Mouse (Mus musculus) C2C12 (cell line): Measurements from ENCODE around the gene Mmp8. TPM values are rescaled to one million over a fixed set of nuclear protein-coding genes. Genes with fewer than 3 reads are reported as not detected.

ENCODE experiments used
- H3K27me3 ChIP-seq: one replicate; pipeline ENCODE4 v1.6.1; 2011; ENCODE audit not compliant: control insufficient read depth, insufficient read depth, insufficient read length
- H3K36me3 ChIP-seq: one replicate; pipeline ENCODE4 v1.6.1; 2011; ENCODE audit not compliant: control insufficient read depth, insufficient read depth
- H3K4me3 ChIP-seq: one replicate; pipeline ENCODE4 v1.5.1; 2011; ENCODE audit warnings: mild to moderate bottlenecking, control low read depth; ENCODE audit not compliant: poor library complexity, insufficient read depth, severe bottlenecking
- H3K79me2 ChIP-seq: one replicate; pipeline ENCODE4 v1.6.1; 2011; ENCODE audit not compliant: control insufficient read depth, insufficient read depth
- H3K79me3 ChIP-seq: one replicate; pipeline ENCODE4 v1.6.1; 2011; ENCODE audit warnings: low read depth, control low read depth
- H3ac ChIP-seq: one replicate; pipeline ENCODE3; 2011; ENCODE audit warnings: low read depth; ENCODE audit not compliant: control insufficient read depth, insufficient read length
- CEBPB ChIP-seq: IDR thresholded peaks from one replicate; pipeline ENCODE4 v1.6.1; 2011; ENCODE audit warnings: low read depth, mild to moderate bottlenecking, control low read depth, moderate library complexity
- CTCF ChIP-seq: IDR thresholded peaks from one replicate; pipeline ENCODE4 v1.5.1; 2011; ENCODE audit not compliant: control insufficient read depth, insufficient read depth, insufficient read length
- FOSL1 ChIP-seq: IDR thresholded peaks from one replicate; pipeline ENCODE4 v1.8.0; 2011; ENCODE audit warnings: mild to moderate bottlenecking, low read length; ENCODE audit not compliant: poor library complexity, insufficient read depth, severe bottlenecking
- MAX ChIP-seq: IDR thresholded peaks from one replicate; pipeline ENCODE4 v1.6.1; 2011; ENCODE audit warnings: mild to moderate bottlenecking, control low read depth
- MYOD1 ChIP-seq: IDR thresholded peaks from one replicate; pipeline ENCODE4 v1.6.1; 2011; ENCODE audit warnings: low read depth; ENCODE audit not compliant: control insufficient read depth, insufficient read length
- MYOG ChIP-seq: IDR thresholded peaks from one replicate; pipeline ENCODE4 v1.6.1; 2011; ENCODE audit not compliant: control insufficient read depth, insufficient read length; ENCODE audit errors: extremely low read depth
- USF1 ChIP-seq: IDR thresholded peaks from one replicate; pipeline ENCODE4 v1.6.1; 2011; ENCODE audit warnings: low read depth, mild to moderate bottlenecking, control low read depth, moderate library complexity
- polyA plus RNA-seq: library from polyadenylated mRNA; unstranded; fragments of >200 nt; fragmentation: generic; extraction: Trizol; gene quantifications from one replicate; pipeline ENCODE4 v1.2.1, GENCODE M21; 2012; ENCODE audit warnings: missing spikeins

The Mmp8 gene
- polyA plus RNA-seq, 1 experiment: not detected

DNA sequence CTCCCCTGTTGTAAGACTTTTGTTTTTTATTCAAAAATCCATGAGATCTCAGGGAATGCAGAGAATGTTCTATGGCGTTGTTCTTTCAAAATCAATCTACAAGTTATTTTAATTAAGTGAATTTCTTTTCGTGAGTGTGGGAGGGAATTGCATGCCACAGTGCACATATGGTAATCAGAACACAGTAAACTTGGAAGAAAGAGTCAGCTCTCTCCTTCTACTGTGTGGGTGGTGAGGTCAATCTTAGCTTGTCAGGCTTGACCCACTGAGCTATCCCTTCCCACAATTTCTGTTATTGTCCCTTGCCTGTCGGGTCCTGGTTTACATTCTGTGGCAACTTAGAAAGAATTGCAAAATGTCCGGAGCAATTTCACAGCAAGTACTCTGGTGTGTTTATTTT is 1.8 kb downstream of the Mmp8 start:
- Histone ChIP-seq H3K36me3 (no peaks in the 10 kb centered on the region), H3K79me3 (no peaks in the 10 kb centered on the region), H3K79me2 (no peaks in the 10 kb centered on the region), H3K27me3 (no peaks in the 10 kb centered on the region), H3K4me3 (no peak overlapping the region), H3ac (no peak overlapping the region)
- no peak for TF ChIP-seq MYOD1
- no peak for TF ChIP-seq MYOG
- TF ChIP-seq CEBPB: no peak
- TF ChIP-seq CTCF: no peak
- TF ChIP-seq USF1: no peak
- TF ChIP-seq FOSL1: no peak
- no peak for TF ChIP-seq MAX

GRCm38 (mm10) chr9:7567376-7567775 is 9.1 kb downstream of the Mmp8 start:
- H3K79me3 ChIP-seq: no peaks in the 10 kb centered on the region
- H3K79me2 ChIP-seq: no peaks in the 10 kb centered on the region
- H3K4me3 ChIP-seq: no peak overlapping the region
- TF ChIP-seq USF1: no peak
- no peak for TF ChIP-seq MAX
- TF ChIP-seq MYOD1: no peak
- TF ChIP-seq MYOG: no peak
- no peak for TF ChIP-seq CEBPB
- TF ChIP-seq CTCF: no peak
- TF ChIP-seq FOSL1: no peak
- H3K27me3 ChIP-seq: no peaks in the 10 kb centered on the region
- H3K36me3 ChIP-seq: no peaks in the 10 kb centered on the region
- H3ac ChIP-seq: no peak overlapping the region

- Histone ChIP-seq H3K27me3 (no peaks in the 10 kb centered on the region), H3ac (no peak overlapping the region), H3K36me3 (no peaks in the 10 kb centered on the region), H3K79me2 (no peaks in the 10 kb centered on the region), H3K79me3 (no peaks in the 10 kb centered on the region), H3K4me3 (no peak overlapping the region)
- no peak for TF ChIP-seq MAX
- TF ChIP-seq MYOD1: no peak
- TF ChIP-seq MYOG: no peak
Observed at GRCm38 (mm10) chr9:7567923-7568322, 9.7 kb downstream of the Mmp8 start.

DNA sequence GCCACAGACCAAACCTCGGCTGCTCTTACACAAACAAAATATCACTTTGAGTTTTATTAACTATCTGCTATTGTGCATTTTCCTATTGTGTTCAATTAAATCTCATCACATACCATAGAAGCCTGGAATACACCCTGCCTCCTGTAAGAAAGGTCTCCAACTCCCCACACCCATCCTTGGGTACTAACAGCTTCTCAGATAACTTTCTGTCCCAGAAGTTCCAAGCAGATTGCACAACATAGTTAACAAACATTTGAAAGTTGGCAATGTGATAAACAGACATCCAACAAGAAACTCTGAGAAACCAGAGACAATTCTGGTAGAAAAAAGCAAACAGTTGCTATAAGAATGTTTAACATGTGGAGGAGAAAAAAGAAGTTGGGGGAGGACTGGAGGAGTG is 12.2 kb downstream of the Mmp8 start:
- no peaks in the 10 kb centered on the region for H3K36me3 ChIP-seq

DNA sequence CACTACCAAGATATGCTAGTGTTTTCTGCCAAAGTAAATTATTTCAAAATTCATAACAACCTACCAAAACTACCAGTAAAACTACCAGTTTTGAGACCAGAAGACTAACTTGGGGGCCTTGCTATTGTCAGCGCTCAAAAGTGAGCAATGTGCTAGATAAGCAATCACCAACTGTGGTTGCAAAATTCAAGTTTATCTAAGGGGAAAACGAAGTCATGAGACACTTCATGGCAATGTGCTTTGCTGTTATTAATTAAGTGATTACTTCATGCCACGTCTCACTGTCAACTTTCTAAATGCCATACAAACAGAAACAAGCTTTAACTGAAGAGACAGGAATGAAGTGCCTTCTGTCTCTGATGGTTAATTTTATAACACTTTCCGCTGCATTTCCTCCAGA is 12.9 kb downstream of the Mmp8 start, which contains the start of gene Mmp27:
Gene Mmp27 (plus strand): TSS at position 235 of the 400 bp plus-strand sequence.
- Histone ChIP-seq H3ac (no peak within 1 kb of the TSS), H3K36me3 (no peaks in the 10 kb centered on the region), H3K79me3 (no peaks in the 10 kb centered on the region), H3K79me2 (no peaks in the 10 kb centered on the region), H3K27me3 (no peaks in the 10 kb centered on the region), H3K4me3 (no peak within 1 kb of the TSS)
- TF ChIP-seq MAX: no peak
- TF ChIP-seq CEBPB: no peak
- no peak for TF ChIP-seq CTCF
- TF ChIP-seq MYOG: no peak
- TF ChIP-seq FOSL1: no peak
- TF ChIP-seq MYOD1: no peak
- TF ChIP-seq USF1: no peak

More for the DNA sequence above, 12.2 kb downstream of the Mmp8 start:
- H3K79me2 ChIP-seq: no peaks in the 10 kb centered on the region
- no peak overlapping the region for H3K4me3 ChIP-seq
- no peak overlapping the region for H3ac ChIP-seq
- no peaks in the 10 kb centered on the region for H3K27me3 ChIP-seq
- no peak for TF ChIP-seq CEBPB
- no peak for TF ChIP-seq MYOD1
- no peak for TF ChIP-seq CTCF
- no peak for TF ChIP-seq FOSL1
- TF ChIP-seq USF1: no peak
- H3K79me3 ChIP-seq: no peaks in the 10 kb centered on the region

- TF ChIP-seq MYOD1 (no peak), MYOG (no peak), USF1 (no peak), FOSL1 (no peak), CEBPB (no peak)
- Histone ChIP-seq H3K27me3 (no peaks in the 10 kb centered on the region), H3K4me3 (no peak overlapping the region), H3K36me3 (no peaks in the 10 kb centered on the region), H3K79me3 (no peaks in the 10 kb centered on the region), H3ac (no peak overlapping the region), H3K79me2 (no peaks in the 10 kb centered on the region)
Observed at GRCm38 (mm10) chr9:7572188-7572587, 13.9 kb downstream of the Mmp8 start.
